Mouse (Mus musculus): ENCODE results near the gene 4930564D02Rik. TPM values are rescaled to one million over a fixed set of nuclear protein-coding genes. Genes with fewer than 3 reads are reported as not detected.

4930564D02Rik gene
- total RNA-seq (2021): not detected

DNA sequence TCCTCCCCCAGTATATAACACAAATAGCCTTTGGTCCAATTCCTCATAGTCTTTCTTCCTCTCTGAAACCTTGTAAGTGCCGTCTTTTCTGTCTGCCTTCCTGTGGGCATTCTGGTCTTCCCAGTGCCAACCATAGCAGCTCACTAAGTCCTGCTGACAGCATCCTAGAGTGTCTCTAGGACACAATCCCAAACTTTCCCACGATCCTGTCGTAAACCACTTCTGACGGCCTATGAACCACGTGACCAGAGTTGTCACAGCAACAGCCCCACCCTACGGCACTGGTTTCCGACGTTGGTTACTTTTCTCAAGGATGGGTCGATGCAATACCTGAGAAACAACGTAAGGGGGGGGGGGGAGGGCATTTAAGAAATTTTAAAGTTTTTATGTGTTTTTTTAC is at the start of gene 4930564D02Rik:
Gene 4930564D02Rik (plus strand): TSS at position 301 of the 400 bp plus-strand sequence.
- DNase-seq: no peak

DNA sequence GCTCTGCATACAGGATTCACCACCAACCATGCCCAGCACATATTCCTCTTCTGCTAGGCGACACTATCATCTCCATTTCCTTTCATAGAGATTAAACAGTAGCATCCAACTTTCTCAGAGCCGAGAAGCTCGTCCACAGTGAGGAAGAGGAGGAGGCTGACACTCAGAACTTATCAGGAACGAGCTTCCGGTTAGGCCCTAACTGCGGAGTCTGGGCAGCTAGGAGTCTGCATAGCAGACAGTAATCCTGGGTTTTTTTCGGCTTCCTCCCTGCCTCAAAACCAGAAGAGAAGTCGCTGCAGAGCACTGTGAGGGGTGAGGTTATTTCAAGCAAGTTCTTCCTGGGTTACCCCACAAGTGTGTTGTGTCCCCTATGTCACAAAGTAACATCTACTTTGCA is 49.3 kb upstream of the 4930564D02Rik start:
- DNase-seq: no peak

DNA sequence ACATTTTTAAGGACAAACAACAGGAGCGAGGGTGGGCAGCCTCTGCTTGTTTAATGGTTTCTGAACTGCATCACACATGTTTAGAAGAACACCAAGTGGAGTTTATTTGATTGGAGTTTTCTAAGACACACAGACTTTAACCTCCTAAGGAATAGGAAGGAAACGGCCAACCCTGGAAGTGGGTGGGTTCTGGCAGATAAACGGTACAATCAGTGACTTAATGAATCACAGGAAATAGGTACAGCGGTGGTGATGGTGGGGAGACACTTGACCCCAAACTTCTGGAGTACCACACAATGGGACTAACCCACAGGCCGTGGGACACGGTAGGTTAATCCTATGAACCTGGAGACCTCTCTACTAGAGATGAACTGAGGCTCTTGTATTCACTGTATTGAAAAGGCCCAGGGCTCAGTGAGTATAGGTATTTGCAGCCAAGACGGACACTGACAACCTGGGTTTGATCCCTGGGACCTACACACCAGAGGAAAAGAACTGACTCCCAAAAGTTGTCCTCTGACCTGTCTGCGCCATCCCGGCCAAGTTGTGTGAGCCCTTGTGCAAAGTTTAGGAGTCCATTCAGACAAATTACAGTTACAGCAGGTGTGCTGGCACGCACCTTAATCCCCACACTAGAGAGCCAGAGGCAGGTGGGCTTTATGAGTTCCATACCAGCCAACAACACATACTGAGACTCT is 48.4 kb upstream of the 4930564D02Rik start:
- DNase-seq: no peak

DNA sequence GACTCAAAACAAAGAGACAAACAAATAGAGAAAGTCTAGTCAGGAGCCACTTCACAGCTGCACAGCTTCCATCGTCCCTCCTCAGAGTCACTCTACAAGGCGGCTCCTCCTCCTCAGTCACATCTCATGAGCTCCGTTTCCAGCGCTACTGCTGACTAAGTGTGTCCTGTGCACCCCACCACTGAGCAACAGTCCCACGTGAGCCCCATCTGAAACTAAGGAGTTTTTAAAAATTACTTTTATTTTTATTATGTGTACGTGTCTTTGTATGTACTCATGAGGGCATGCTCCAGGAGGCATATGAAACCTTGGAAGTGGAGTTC is 47.9 kb upstream of the 4930564D02Rik start:
- no peak for DNase-seq

DNA sequence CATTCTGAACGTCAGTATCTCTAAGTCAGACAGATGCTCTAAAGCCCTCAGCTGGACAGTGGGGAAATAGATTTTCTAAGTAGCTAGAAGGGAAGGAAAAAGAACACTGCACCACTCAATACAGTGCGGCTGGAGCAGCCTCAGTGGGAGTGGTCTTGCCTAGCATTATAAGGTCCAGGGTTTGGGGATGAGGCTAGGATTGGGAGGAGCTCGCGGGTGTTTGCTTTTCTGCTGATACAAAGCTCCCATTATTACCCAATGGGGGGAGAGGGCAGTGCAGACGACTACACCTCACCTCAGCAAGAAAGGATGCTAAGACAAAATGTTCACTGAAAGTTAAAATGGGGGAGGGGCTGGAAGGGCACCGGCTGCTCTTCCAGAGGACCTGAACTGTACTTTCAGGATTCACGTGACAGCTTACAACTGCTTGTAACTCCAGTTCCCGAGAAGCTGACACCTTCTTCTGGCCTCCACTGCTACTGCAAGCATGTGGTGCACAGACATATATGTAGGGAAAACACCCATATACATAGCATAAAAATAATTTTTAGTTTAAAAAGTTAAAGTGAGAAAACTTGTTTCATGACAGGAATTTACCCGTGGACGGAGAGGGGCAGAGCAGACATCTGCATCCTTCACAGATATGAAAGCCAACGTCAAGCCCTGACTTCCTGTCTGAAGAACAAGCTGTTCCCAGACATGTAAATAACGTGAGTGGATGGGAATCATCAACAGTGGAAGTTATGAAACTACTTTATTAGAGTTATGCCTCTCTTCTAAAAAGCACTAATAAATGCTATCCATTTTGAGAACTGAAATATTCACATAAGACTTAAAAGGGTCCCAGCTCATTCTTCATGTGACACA is 46.6 kb upstream of the 4930564D02Rik start:
- DNase-seq: no peak

DNA sequence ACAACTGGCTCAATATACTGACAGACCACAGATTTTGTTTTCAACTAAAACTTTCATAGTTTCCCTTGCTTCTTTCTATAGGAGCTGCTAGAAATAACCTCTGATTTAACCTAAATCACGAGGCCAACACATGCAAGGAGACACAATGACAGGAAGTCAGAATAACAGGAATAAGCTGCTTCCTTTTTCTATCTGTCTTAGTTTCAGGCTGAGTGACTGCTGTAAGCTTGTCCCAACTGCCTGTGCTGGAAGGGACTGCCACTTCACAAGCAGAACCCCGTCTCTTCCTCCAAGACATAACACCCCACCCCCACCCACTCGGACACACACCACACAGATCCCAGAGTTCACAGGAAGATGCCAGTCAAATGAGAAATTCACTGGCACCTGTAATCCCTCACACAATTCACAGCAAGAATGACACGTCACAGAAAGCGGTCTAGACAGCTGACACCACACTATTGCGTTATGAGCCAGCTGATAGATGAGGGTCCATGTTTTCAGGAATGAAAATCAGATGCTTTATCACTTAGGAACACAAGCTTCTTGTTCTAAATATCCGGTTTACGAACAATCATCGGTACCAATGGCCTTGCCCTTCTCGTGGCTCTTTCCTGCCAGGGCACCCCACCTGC is 43.2 kb upstream of the 4930564D02Rik start:
- DNase-seq: no peak

DNA sequence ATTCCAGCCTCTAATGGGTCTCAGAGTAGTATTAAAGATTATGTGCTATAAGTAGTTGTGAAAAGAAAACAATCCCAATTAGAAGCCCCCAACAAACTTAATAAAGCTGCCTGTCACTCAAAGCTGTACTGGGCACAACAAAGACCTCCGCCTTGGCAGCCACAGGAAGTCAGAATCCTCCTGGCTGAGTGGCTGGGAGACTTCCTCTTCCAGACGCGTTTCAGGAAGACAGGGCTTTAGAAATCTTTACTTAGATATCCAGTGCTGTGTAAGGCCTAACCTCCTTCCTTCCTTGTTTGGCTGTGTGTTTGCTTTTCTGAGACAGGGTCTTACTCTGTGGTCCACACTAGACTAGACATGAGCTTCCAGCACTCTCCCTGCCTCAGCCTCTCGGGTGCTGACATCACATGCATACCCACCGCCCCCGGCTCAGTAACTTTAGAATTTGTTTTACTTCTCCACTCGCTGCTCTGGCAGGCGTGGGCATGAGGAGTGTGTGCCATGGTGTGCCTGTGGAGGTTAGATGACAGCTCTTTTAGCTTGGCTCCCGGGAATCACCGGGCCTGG is 30.3 kb upstream of the 4930564D02Rik start:
- no peak for DNase-seq

DNA sequence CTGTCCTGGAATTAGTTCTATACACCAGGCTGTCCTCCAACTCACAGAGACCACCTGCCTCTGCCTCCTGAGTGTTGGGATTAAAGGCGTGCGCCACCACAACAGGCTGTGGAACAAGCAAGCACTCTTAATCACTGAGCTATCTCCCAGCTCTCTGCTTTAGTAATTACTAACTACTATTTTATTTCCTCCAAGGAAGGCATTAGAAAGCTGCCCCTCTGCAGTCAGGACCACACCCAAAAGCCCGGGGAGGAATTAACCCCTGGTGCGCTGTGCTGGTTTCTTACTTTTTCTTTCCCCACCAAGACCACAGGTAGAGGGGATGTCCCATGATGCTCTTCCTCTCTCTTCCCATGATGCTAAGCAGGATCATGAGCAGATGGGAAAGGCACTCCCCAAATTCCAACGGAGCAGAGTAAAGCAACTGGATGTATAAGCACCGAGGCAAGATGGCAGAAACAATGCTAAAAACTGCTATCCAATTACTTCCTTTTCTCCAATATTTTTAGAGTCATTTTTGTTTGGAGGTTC is 29.3 kb upstream of the 4930564D02Rik start:
- DNase-seq: no peak

DNA sequence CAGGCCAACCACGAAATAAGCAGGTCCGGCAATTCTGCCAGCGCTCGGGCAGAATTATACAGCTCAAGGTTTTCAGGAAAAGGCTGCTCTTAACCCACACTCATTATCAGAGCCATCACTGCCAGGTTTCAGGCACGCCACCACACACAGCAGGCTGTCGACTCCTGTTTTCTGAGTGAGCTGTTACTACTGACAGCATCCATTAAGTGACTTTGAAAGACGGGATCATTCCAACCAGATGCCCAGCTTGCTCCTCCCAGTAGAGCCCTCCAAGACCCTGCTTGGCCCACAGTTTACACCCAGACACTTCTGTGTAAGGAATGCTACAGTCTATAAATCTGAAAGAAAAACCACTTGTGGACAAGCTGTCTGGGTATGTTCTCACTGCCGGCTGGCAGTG is 26.6 kb upstream of the 4930564D02Rik start:
- DNase-seq: no peak

DNA sequence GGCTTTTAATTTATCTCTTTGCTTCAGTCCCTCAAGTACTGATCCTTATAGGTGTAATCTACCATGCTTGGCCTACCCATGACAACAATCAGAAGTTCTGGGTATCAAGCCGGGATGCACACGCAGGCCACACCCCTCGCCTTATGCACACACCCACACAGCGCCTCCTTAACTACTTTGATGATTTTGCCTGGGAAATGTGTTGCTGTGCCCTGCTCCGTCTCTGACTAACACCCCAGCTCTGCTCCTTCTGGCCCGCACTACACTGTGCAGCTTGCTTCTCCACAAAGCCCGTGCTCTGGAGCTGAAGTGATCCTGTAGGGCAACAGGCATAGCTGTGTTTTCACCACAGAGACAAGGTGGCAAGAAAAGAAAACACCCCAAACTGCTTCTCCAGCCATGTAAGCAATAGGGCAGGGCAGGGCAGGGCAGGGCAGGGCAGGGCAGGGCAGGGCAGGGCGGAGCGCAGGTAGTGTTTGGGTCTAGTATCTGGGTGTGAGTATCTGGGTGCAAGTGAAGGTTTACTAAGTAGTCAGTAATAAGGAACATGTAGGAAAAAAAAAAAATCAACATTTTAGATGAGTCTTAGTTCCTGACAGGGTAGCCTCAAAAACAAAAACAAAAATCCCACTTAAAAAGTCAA is 25.5 kb upstream of the 4930564D02Rik start:
- no peak for DNase-seq

DNA sequence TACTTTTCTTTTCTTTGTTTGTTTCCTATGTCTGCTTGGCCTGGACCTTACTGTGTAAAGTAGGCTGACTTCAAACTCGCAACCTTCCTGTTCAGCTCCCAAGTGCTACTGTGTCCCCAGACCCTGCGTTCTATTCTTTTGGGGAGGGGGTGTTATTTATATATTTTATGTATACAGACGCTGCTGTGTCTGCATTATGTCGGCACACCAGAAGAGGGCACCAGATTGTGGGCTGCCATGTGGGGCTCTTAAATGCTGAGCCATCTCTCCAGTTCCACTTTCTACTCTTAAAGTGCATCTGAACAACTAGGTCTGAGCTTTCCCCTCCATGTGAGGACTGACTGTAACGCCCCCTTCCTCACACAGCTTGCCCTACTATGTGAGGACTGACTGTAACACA is 22.9 kb upstream of the 4930564D02Rik start:
- DNase-seq: no peak

DNA sequence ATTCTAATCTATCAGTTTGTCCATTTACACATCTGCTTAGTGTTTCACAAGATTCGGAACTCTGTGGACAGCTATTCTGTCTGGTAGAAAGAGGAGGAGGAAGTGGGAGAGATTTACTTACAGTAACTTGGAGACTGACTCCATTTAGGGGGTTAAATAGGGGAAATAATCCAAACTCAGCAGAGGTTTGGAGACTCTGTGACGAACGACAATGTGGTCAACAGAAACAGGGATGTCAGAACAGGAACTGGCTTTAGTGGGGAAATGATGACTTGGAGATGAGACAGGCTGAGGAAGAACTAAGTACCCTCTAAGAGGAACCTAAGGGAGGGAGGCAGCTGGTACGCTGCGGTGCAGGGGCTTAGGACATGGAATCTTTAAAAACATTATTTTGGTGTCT is 19.8 kb upstream of the 4930564D02Rik start:
- no peak for DNase-seq

DNA sequence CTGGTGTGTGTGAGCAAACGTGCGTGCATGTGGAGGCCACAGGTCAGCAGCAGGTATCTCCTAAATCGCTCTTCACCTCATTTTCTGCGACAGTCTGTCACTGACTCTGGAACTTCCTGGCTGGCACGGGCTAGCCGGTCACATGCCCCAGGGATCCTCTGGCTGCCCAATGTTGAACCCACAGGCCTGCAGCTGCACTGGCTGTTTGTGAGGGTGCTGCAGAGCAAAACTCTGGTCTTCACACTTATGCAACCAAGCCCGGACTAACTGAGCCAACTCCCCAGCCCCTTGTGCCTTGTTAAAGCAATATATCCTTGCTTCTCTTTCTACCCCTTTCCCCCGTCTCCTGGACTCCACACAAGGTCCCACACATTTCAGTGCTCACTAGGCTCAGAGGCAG is 19.0 kb upstream of the 4930564D02Rik start:
- DNase-seq: peak in 1 of 2 experiments; percentile 32

DNA sequence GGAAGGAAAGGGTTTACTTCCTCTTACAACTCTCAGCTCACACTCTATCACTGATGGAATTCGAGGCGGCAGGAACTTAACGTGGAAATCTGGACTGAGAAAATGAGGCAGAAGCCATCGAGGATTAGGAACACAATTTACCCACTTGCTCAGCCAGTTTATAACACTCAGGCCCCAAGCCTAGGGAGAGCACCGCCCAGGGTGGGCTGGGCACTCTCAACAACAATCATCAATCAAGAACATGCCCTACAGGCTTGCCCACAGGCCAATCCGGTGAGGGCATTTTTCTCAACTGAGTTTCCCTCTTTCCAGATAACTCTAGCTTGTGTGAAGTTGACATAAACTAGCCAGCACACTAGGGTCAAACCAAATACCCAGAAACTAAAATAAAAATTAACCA is 16.8 kb upstream of the 4930564D02Rik start:
- no peak for DNase-seq

DNA sequence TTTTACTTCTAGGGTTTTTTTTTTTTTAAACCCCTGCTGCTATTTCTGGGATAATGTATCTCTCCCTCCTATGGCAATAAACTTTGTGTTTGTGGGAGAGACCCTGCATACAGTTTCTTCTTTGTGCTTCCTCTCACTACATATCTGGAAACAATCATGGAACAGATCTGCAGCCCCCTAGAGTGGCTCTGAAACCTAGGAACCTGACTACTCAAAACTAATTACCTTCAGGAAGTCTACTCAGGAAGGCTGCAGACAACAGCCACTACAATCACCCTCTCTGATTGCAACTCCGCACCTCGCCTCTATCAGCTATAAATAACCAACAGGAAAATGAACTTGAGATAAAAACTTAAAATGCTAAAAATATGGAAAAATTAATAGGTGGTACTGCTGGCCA is 15.5 kb upstream of the 4930564D02Rik start:
- DNase-seq: no peak

DNA sequence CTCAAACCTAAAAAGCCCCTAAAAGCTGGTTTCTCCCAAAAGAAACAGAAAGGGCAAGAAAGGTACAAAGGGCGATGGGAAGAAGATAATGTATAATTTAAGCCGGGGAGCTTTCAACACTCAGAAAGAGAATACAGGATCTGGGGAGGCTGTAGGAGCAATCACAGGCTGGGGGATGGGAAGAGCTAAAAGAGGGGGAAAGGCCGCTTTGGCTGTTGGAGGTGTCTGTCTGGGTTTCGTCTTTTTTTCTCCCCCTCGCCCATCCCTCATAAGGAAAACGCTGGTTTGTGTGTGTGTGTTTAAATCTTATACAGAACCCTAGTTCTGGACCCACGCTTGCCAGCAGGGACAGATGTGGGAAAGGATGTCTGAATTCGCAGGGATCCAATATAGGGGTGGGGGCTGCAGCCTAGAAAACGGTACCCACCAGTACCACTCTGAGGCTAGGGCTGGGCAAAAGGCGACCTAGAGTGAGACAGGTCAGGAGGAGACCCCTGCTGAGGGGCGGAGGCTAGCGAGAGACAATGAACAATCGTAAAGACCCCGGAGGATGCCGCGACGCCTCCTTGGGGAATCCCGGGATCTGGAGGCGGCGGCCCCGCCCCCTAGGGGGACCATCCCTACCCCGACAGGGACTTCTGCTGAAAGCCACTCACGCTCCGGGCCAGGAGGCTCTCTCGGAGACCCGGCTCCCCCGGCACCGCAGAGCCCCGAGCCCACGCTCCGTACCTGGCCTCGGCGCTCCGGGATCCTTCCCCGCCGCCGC is 14.3 kb upstream of the 4930564D02Rik start:
- peak in 1 of 2 experiments; percentile 23 for DNase-seq

DNA sequence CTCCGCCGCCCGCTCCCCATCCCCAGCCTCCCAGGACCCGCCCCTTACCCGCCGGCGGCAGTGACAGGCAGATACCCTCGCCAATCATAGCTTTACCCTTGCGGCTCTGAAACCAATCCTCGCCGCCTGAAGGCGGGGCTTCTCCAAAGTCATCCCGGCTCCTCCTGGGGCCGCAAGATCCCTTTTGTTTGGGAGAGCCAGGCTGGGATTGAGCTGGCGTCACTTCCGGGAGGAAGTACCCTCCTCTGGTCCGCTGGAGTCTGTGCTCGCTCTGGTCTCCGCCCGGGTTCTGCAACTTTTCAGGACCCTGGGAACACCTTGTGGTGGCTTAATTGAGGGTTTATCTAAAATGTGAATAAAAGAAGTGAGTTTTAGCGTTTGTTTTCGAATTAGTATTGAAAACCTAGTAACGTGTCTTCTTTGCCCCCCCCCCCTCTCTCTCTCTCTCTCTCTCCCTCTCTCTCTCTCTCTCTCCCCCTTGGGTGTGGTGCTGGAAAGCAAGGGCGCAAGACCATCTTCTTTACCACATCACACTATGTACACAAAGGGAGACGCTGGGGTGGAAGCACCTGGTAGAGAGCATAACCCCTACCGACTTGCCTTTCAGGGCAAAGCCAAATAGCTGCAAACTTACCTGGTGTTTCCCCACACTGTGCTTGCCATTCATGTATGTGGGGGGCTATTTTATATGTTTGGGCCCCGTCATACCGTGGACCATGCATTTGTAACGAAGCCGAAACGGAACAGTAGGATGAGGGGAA is 13.5 kb upstream of the 4930564D02Rik start, which contains the start of gene Cttnbp2nl:
Gene Cttnbp2nl (minus strand): TSS at position 210 of the 761 bp plus-strand sequence.
- peak; percentile 99 for DNase-seq

DNA sequence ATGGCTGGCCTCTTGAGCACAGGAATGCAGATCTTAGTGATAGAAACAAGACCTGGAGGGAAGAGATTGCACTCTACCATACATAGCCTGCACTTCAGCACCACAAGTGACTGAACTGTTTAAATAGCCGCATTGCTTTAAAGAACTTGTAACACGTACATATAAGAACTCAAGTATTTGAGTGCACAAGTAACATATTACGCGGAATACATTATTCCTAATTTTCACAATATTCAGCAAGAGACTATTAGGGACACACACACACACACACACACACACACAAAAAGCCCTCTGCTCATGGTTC is 13.0 kb upstream of the 4930564D02Rik start:
- DNase-seq: no peak

DNA sequence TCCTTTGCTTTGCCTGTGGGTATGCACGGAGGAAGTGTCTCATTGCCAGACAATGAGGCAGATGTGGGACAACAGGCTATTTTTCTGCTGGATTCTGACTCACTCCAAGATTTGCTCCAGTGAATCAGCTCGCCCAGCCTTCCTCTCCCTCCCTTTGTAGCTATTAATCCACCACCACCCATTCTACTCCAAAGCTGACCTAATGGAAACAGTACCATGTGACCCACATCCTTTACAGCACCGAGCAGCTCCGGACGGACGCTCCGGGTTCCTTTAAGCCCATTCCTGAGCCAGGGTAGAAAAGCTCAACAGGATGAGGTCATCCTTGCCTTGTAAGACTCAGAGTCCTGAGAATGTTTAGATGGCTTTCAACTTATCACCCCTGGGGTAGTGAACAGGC is 11.7 kb upstream of the 4930564D02Rik start:
- DNase-seq: no peak

DNA sequence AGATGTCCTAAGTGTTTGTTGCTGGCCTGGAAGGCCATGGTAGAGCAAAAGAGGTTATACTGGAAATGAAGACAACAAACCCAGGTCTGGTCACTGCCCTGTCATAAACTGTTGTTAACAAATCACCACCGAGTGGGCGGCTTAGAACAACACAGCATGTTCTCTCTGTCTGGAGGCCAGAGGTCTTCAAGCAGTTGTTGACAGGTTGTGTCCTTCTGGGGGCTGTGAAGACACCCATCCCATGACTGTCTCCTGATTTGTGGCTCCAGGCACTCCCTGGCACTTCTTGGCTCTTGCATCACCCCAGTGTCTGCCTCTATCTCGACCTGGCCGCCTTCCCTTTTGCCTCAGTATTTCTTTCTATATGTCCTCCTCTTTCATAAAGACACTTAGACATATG is 11.0 kb upstream of the 4930564D02Rik start:
- no peak for DNase-seq

All from layer of hippocampus, postnatal 36 days (tissue).